Mouse (Mus musculus) kidney, postnatal 10 days (tissue): ENCODE results near the gene Rbm20.

Experiments used
- DNase-seq: peaks from one replicate; pipeline ENCODE4 v3.0.0; 2021; ENCODE audit warnings: mixed read lengths

The Rbm20 gene

GRCm38 (mm10) chr19:53674131-53674925 is 2.8 kb upstream of the Rbm20 start:
- no peak for DNase-seq

- no peak for DNase-seq
Measured at GRCm38 (mm10) chr19:53676228-53676627, 878 bp upstream of the Rbm20 start.

GRCm38 (mm10) chr19:53679194-53679593 is 2.1 kb downstream of the Rbm20 start:
- DNase-seq: no peak

GRCm38 (mm10) chr19:53679981-53680380 is 2.9 kb downstream of the Rbm20 start:
- no peak for DNase-seq

- DNase-seq: no peak
Measured at GRCm38 (mm10) chr19:53682427-53682826, 5.3 kb downstream of the Rbm20 start.

DNA sequence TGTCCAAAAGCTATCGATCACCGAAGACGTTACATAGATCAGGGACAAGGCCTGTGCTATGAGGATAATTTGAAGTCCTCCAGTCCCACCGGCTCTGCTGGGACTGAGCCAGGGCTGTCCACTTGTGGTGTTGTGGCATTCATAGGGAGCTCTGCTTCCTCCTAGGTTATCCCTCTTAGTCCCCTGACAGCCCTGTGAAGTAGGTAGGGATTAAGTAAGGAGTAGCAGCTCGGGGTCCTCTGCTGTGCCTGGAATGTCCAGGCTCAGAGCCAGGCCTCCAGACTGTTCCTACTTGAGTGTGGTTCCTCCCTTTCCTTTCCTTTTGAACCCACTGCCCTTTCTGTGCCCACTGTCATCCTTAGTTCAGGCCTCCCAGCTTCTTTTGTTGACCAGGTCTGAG is 10.5 kb downstream of the Rbm20 start:
- DNase-seq: no peak

DNA sequence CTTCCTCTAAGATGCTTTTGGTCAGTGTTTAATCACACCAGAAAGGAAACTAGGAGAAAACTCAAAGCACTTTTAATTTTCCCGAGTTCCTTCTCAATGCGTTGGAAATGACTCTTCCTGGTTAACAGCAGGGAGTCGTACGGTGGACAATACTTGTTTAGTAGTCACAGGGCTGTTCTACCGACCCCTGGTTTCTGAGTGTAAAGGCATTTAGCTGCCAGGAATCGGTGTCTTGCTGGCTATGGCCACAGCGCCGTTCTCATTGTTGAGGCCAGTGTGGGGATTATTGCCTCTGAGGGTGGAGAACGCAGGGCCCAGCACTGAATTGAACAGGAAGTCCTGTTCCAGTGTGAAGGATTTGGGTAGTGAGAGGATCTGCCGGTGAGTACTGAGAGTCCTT is 13.7 kb downstream of the Rbm20 start:
- no peak for DNase-seq

- no peak for DNase-seq
Measured at GRCm38 (mm10) chr19:53694020-53694419, 16.9 kb downstream of the Rbm20 start.

GRCm38 (mm10) chr19:53696079-53696478 is 19.0 kb downstream of the Rbm20 start:
- DNase-seq: no peak

DNA sequence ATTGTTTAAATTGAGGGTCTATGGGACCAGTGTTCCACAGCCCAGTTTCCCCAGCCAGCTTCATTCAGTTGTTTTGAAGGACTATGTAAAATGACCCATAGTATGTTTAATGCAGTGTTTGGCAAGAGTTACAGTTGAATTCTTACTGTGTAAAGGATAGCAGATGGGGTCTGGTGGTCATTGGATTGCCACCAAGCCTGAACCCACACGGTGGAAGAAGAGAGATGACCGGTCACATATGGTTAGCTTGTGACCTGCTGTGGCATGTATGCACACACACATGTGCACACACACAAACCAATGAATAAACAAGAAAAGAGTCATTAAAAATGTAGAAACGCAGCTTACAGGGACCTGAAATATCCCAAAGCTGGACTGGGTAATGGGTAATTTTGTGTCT is 19.5 kb downstream of the Rbm20 start:
- DNase-seq: no peak

GRCm38 (mm10) chr19:53697376-53698126 is 20.4 kb downstream of the Rbm20 start:
- peak; percentile 14 for DNase-seq

GRCm38 (mm10) chr19:53699671-53700070 is 22.6 kb downstream of the Rbm20 start:
- DNase-seq: no peak

- no peak for DNase-seq
Measured at GRCm38 (mm10) chr19:53701434-53701833, 24.3 kb downstream of the Rbm20 start.

GRCm38 (mm10) chr19:53704895-53705823 is 28.1 kb downstream of the Rbm20 start:
- DNase-seq: peak; percentile 81

- DNase-seq: peak; percentile 54
Measured at GRCm38 (mm10) chr19:53708401-53708800, 31.3 kb downstream of the Rbm20 start.

DNA sequence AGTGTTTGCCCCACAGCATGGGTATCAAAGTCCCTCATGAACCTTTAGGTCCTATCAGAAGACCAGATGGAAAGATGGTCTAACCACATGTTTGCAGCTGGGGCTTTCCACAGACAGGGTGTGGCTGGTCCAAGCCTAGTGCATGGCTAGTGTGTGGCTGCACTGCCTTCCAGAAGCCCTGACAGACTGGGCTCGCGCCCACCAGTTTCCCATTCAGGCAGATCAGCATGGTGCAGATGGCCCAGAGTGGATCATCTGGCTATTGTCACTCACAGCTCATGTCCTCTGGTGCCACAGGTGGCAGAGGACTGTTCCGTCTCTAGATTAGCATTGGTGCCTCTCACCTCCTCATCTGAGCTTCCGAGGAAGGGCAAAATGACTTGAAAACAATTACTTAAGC is 33.8 kb downstream of the Rbm20 start:
- DNase-seq: no peak

DNA sequence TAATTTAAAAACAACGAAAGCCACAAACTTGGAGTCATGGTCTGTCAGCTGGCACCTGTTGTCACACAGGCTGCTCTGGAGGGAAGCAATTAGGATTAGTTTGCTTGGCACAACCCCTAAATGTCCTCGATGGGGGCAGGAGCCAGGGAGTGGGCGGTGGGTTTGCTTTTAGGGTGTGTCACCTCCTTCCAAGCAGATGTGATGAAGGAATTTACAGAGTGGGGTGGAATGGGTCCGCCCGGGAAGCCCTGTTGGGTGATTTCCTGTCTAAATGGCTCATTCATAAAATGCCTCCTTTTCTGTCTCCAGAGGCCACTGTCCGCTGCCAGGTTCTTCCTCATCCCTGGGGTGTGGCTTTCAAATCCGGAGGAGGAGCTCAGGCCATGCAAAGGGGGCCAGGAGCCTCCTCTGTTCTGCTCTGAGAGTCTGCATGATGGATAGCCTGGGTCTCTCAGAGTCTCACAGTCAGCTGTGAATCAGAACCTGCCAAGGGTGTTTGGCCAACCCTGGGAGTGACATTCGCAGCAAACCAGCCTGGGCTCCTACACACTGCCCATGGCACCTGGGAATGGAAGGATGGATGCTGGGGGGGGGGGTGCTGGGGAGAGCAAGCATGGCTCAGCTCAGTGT is 34.3 kb downstream of the Rbm20 start:
- peak; percentile 18 for DNase-seq

- DNase-seq: no peak
Measured at GRCm38 (mm10) chr19:53712297-53713025, 35.4 kb downstream of the Rbm20 start.

DNA sequence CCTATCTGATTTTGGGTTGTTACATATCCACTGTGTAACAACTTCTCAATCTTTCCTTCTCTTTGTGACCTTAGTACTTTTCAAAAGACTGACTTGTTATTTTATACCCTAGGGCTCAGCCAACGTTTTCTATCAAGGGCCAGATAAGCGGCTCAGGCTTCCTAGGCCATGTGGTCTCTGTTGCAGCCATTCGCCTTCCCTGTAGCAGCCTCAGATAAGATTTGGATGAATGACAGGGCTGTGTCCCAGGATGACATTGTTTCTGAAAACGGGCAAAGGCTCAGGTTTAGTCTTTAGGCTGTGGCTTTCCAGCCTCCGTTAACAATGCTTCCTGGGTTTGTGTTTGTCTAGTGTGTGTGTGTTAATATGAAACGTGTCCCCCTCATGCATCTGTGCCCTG is 36.3 kb downstream of the Rbm20 start:
- DNase-seq: no peak

DNA sequence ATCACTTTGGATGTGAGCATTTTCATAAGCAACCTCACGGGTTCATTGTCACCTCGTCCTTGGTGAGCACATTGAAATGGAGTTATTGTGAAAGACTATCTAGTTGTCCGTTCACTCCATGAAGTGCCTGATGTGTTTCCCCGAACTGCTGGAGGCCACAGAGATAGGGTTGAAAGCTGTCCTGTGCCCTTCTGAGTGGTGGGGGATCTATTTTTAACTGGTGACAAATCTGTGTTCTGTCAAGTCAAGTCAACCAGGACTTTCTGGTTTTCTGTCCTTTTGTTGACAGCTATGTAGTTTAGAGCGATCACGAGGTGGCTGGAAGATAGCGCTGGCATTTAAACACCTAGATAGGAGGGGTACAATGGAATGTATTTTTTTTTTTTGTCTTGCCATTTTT is 39.4 kb downstream of the Rbm20 start:
- DNase-seq: no peak

DNA sequence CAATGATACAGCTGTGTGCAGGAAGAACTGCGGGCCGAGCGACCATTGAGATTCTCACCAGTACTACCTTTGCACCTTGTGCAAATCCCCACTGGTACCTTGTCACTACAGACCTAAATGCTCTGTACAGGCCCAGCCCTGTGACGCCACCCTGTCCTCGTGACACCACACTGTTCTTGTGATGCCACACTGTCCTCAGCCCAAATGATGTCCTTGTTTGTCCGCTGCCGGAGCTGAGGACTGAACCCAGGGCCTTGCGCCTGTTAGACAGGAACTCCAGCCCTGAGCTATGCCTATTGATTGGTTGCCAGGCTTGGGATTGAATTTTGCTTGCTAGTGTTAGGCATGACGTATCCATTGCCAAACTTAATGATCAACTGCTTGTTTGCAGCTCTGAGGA is 40.3 kb downstream of the Rbm20 start:
- DNase-seq: no peak

GRCm38 (mm10) chr19:53722186-53722585 is 45.1 kb downstream of the Rbm20 start:
- DNase-seq: no peak
